Mouse (Mus musculus) kidney, postnatal 25 days (tissue): ENCODE measurements around the gene Tysnd1.
A peak's percentile ranks its signal among the peaks of the same experiment; 100 is the strongest.

Experiments used
- DNase-seq, 2 experiments: peaks; one replicate each; pipeline ENCODE4 v3.0.0; 2021; ENCODE audit warnings: mixed read lengths in 2 of 2

Tysnd1 gene

GRCm38 (mm10) chr10:61693563-61693962 lies 1.8 kb upstream of the Tysnd1 start:
- DNase-seq = no peak

DNA sequence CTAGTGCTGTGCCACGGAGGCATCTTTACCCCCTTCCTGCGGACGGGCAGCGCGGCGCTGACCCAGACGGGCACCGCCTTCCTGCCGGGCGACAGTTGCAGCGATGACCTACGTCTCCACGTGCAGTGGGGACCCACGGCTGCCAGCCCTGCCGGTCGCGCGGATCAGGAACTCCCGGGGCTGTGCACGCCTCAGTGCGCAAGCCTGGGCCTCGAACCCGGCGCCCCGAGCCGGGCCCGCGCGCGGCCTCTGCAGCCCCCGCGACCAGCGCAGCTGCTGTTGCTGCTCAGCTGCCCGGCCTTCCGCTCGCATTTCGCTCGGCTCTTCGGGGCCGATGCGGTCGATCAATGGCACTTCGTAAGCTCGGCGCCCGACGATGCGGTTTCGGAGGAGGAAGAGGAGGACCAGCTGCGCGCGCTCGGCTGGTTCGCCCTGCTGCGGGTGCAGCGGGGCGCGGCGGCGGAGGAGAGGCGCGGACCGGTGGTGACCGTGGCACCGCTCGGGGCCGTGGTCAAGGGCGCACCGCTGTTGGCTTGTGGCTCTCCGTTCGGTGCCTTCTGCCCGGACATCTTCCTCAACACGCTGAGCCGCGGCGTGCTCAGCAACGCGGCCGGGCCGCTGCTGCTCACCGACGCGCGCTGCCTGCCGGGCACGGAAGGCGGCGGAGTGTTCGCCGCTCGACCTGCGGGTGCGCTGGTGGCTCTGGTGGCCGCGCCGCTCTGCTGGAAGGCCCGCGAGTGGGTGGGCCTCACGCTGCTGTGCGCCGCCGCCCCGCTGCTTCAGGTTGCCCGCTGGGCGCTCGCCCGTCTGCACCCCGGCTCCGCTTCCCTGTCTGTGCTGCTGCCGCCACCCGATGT lies 617 bp downstream of the Tysnd1 start:
- peak in 1 of 2 experiments; percentile 19 for DNase-seq

DNA sequence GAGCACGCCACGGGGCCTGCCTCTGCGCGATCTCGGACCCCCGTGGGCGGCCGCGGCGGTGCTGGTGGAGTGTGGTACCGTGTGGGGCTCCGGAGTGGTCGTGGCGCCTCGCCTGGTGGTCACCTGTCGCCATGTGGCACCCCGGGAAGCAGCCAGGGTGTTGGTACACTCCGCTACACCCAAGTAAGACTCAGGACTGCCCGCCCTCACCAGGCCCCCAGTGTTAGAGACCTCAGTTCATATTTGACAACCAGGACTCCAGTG lies 1.2 kb downstream of the Tysnd1 start:
- DNase-seq = peak in 1 of 2 experiments; percentile 53

- peak; percentile 88 to 94 for DNase-seq
Measured at GRCm38 (mm10) chr10:61697028-61697427, 1.7 kb downstream of the Tysnd1 start.

GRCm38 (mm10) chr10:61704663-61705062 lies 9.3 kb downstream of the Tysnd1 start:
- no peak for DNase-seq

- DNase-seq = peak; percentile 54 to 73
Measured at GRCm38 (mm10) chr10:61706412-61707375, 11.4 kb downstream of the Tysnd1 start.

DNA sequence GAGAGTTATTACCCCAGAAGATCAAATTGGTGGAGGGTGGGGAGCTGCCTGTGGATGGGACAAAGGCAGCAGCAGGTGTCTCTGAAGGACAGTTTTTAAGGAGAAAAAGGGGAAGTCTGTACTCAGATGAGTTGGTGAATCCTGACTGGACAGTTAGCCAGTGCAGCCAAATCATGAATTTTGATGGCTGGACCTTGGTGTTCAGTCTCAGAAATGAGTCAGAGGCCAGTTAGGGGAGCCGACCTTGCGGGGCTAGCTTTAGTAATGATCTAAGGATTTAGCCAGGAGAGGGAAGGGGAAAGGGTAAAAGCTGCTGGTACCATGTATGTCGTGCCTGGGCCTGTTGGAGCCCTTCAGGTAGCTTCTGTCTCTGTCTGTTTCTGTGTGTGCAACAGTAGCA lies 18.3 kb downstream of the Tysnd1 start:
- no peak for DNase-seq

DNA sequence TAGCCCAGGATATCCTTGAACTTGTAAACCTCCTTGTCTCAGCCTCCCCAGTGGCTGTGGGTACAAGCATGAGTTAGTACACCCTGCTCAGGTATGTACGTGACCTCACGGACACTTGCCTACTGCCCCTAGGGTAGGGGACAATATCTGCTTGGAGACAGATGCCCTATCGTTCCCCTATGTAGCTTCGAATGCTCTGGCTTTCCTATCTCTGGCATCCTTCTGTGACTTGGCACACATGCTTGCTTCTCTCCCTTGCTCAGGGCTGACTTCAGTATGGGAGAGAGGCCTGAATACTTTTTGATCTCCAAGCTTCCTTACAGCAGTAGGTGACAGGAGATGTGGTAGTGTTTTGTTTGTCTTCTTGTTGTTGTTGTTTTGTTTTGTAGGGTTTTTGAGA lies 18.8 kb downstream of the Tysnd1 start:
- DNase-seq = no peak

DNA sequence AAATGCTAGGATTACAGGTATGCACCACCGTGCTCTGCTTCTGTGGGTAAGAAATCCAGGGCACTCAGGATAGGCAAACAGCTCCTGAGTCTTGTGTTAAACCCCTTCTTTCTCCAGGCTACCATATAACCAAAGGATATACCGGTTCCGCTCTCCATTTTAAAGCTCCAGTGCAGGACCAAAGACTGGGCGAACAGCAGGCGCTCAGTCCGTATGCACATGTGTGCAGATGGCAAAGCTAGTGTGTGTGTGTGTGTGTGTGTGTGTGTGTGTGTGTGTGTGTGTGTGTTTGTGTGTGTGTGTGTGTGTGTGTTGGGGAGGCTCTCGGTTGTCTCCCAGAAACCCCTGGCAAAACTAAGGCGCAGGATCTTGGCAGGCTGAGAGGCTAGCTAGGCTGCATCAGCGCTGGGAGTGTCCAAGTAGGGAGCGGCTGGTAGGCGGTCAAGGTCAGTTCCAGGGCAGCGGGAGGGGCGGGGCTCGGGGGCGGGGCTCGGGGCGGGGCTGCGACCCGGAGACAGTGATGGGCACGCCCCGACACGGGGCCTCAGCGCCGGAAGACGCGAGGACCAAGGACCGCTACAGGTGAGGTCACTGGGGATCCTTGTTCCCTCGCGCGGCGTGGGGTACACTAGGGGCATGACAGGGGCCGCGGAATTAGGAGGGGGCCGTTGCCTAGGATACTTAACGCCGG lies 19.6 kb downstream of the Tysnd1 start, which contains the start of gene Aifm2:
Aifm2 (plus strand) TSS at position 493 of the 691 bp plus-strand sequence.
- DNase-seq = peak; percentile 76 to 91

DNA sequence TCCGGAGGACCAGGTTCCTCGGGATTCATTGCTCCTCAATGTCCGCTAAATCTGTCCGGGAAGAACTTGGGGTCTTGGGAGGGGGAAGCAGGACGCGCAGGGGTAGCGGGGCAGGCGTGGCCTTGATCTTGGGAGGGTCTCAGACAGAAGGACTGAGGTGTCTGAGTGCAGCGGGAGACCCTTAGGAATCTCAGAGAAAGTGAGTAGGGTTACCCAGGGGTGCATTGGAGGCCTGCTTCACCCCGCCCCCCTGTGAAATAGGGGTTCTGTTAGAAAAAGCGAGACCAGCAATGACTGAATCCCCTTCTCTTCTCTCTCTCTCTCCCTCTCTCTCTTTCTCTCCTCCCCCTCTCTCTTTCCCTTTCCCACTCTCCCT lies 20.1 kb downstream of the Tysnd1 start:
- no peak for DNase-seq

DNA sequence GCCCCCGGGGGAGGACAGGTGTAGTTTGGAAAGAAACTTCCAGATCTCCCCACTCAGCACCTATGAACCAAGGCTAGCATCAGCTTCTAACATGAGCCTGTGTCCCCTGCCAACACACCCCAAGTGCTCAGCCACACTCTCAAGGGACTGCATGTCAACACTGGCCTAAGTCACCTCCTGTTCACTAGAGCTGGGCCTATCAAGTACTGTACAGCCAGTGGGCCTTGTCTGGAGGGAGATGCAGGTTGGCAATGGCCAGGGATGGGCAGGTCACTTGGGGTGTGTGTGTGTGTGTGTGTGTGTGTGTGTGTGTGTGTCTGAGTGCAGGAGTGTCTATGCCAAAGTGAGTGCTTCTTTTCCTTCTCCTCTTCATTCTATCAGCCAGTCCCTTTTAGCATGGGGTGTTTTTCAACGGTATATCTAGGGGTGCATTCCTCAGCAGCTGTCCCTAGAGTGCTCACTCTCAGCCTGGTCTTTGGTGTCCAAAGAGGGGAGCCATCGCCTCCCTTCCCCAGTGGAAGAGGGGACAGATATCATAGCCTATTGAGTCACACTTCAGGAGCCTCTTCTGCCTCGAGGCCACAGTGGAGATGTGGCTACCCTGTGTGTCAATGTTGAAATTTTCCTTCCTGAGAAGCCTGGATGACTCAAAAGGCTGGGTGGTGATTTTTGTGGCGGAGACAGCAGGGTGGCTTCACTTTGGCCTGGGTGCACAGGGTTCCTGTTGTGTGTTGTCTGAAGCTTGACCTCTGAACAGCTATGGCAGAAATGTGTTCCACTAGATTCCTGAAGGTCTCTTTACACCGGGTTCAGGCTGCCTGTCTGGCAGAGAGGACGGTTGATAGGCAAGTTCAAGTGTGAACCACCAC lies 20.9 kb downstream of the Tysnd1 start:
- DNase-seq = peak in 1 of 2 experiments; percentile 46

- no peak for DNase-seq
Measured at GRCm38 (mm10) chr10:61717406-61718296, 22.3 kb downstream of the Tysnd1 start.

DNA sequence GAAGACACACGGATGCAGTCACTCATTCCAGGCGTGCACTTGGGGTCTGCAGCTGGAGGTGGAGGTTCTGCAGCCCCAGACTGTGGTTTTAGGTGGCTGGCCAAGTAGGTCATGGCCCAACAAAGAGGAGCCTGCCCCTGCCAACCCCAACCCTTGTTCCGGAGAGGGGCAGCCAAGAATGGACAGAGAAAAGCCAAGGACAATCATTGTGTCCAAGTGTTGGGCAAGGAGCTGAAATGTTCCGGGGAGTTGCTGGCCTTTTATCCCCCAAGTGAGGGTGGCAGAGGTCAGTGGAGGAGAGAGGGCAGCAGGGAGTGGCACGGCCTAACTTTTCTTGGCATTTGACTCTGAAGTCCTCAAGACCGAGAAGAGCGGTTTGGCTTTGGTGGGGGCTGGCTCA lies 25.0 kb downstream of the Tysnd1 start:
- DNase-seq = peak in 1 of 2 experiments; percentile 43

DNA sequence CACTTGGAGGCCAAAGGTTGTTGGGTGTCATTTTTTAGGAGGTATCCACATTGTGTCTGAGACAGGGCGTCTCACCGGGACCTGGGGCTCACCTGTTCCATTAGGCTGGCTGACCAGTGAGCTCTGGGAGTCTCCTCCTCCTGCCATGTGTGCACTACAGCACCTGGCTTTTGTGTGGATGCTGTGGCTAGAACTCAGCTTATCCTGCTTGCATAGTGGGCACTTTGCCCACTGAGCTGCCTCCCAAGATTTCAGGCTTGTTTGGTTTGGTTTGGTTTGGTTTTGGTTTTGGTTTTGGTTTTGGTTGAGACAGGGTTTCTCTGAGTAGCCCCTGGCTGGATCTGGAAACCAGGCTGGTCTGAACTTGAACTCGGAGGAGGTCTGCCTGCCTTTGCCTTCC lies 26.9 kb downstream of the Tysnd1 start:
- DNase-seq = no peak

- no peak for DNase-seq
Measured at GRCm38 (mm10) chr10:61723271-61723670, 28.0 kb downstream of the Tysnd1 start.

- DNase-seq = no peak
Measured at GRCm38 (mm10) chr10:61729181-61729580, 33.9 kb downstream of the Tysnd1 start.

DNA sequence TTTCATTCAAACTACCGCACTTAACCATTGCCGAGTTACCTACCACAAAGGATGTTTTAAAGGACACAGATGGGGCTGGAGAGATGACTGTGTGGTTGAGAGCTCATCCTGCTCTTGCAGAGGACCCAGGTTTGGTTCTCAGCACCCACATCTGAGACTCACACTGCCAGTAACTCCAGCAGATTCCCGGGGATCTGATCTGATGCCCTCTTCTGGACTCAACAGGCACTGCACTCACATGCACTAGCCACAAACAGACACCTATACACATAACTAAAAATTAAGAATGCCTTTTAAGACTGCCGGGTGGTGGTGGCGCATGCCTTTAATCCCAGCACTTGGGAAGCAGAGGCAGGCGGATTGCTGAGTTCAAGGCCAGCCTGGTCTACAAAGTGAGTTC lies 34.9 kb downstream of the Tysnd1 start:
- DNase-seq = no peak

- DNase-seq = peak; percentile 53 to 84
Measured at GRCm38 (mm10) chr10:61734377-61734776, 39.1 kb downstream of the Tysnd1 start.

DNA sequence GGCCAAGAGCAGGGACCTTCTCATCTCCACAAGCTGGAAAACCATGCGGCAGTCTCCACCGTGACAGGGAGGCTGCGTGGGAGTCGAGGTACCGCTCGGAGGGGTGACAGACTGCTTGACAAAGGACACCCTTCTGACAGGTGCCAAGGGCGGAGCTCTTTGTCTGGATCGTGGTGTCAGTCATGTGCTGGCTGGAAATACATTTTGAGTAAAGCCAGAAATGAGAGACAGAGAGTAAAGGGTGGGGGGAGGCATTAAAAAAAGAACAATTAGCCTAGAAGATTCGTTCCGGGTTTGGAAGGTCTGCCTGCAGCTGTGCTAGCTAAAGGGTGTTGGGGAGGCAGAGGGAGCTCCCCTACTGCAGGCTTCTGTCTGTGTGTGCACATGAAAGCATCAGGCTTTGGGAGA lies 41.4 kb downstream of the Tysnd1 start:
- no peak for DNase-seq

DNA sequence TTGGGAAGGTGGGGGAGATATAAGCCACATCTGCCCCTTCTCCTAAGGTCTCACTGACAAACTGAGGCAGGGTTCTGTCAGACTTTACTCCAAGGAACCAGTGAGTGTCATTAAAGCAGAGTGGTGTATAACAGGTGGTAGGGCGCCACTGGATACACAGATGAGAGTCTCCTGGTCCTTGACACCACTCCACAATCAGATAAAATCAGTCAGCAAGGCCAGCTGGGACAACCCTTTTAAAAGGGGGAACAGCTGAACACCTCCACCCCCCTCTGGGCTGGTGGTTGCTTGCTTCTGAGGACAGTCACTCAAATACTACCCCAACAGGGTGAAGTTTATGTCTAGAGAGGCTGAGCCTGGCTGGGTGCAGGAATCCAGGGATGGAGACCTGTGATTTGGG lies 42.2 kb downstream of the Tysnd1 start:
- no peak for DNase-seq

GRCm38 (mm10) chr10:61738126-61738525 lies 42.8 kb downstream of the Tysnd1 start:
- no peak for DNase-seq
